Mouse (Mus musculus): Measurements from ENCODE around the gene Chd2.

DNA sequence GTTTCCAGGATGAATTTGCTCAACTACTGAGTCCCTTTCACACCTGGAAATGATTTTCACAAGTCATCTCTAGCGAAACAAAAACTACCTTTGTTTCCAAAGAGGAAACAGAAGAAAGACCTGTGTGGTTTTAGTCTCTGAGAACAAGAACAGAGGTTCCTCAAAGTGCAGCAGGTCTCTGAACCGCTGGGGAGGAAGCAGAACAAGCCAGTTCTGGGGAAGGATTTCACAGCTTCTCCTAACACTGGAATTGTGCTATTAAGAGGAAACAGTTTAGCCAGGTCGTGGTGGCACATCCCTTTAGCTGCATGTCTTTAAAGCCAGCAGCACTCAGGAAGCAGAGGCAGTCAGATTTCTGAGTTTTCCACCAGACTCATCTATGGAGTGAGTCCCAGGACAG is 30.9 kb upstream of the Chd2 start:
- TF ChIP-seq CTCF (IDR thresholded peaks at IDR 0.05; ENCODE audit: low read depth, low read length), result no peak
- TF ChIP-seq EP300 (IDR thresholded peaks at IDR 0.05; ENCODE audit: insufficient read depth, low read depth, low read length), result no peak

All from ES-Bruce4 (cell line).